Mouse (Mus musculus) midbrain, postnatal 0 days (tissue): Measurements from ENCODE around the gene Anapc15-ps. TPM values are rescaled to one million over a fixed set of nuclear protein-coding genes. Genes with fewer than 3 reads are reported as not detected.
A peak's percentile ranks its signal among the peaks of the same experiment; 100 is the strongest.

Experiments used
- ATAC-seq: fragments of 200-750 bp; cut with Nextera tagmentation; 2 replicates; pipeline ENCODE4 v1.8.0; 2017; ENCODE audit warnings: moderate number of reproducible peaks, mild to moderate bottlenecking, moderate TSS enrichment, moderate library complexity; ENCODE audit not compliant: low FRiP score
- DNase-seq: peaks from one replicate; pipeline ENCODE4 v3.0.0-alpha.2; 2015; ENCODE audit warnings: low spot score
- H3K27ac ChIP-seq: fragments of 300-500 bp; sonication (generic); 2 replicates; pipeline ENCODE4 v1.5.1; 2014; ENCODE audit warnings: low read depth, mild to moderate bottlenecking, low read length, mixed read lengths
- H3K27me3 ChIP-seq: fragments of 300-500 bp; sonication (generic); 2 replicates; pipeline ENCODE4 v1.6.1; 2014; ENCODE audit warnings: low read length, control low read depth, mixed read lengths; ENCODE audit not compliant: insufficient read depth
- H3K36me3 ChIP-seq: fragments of 300-500 bp; sonication (generic); 2 replicates; pipeline ENCODE4 v1.6.1; 2014; ENCODE audit warnings: low read length, control low read depth, mixed read lengths; ENCODE audit not compliant: insufficient read depth
- H3K4me1 ChIP-seq: fragments of 300-500 bp; sonication (generic); 2 replicates; pipeline ENCODE4 v1.6.1; 2014; ENCODE audit warnings: mild to moderate bottlenecking, control low read depth, antibody characterized with exemption, low read length, mixed read lengths; ENCODE audit not compliant: insufficient read depth
- H3K4me2 ChIP-seq: fragments of 300-500 bp; sonication (generic); 2 replicates; pipeline ENCODE4 v1.6.1; 2014; ENCODE audit warnings: low read depth, mild to moderate bottlenecking, low read length, mixed read lengths; ENCODE audit not compliant: poor library complexity, severe bottlenecking
- H3K4me3 ChIP-seq: fragments of 300-500 bp; sonication (generic); 2 replicates; pipeline ENCODE4 v1.5.1; 2014; ENCODE audit warnings: low read depth, mild to moderate bottlenecking, low read length, moderate library complexity
- H3K9ac ChIP-seq: fragments of 300-500 bp; sonication (generic); replicated peaks from 2 replicates; pipeline ENCODE4 v1.6.1; 2014; ENCODE audit warnings: mild to moderate bottlenecking, low read length, moderate library complexity, mixed read lengths; ENCODE audit not compliant: poor library complexity, severe bottlenecking
- H3K9me3 ChIP-seq: fragments of 300-500 bp; sonication (generic); 2 replicates; pipeline ENCODE4 v1.6.1; 2016; ENCODE audit warnings: low read length, control low read depth
- CTCF ChIP-seq: IDR thresholded peaks from 2 replicates; pipeline ENCODE4 v1.5.1; 2016; ENCODE audit warnings: antibody characterized with exemption, mild to moderate bottlenecking
- WGBS: fragments of 180-500 bp; shearing (Covaris S2); extraction: QIAGEN DNeasy Blood & Tissue Kit; methylation state at CpG from one replicate; pipeline ENCODE4 v1.1.7; 2014; 5-methylcytosine and 5-hydroxymethylcytosine counted together
- polyA plus RNA-seq: library from polyadenylated mRNA; unstranded; fragments of >200 nt; fragmentation: Nextera tagmentation; extraction: Ambion mirVana; gene quantifications from 2 replicates; pipeline ENCODE4 v1.2.1, GENCODE M21; 2015
- total RNA-seq: library from RNA; depleted of rRNA; stranded (reverse); fragments of >200 nt; gene quantifications from 2 replicates; pipeline ENCODE4 v1.2.3, GENCODE M21; 2014

Anapc15-ps gene
- total and polyA plus RNA-seq, 2 experiments from 2014 or later, result not detected

DNA sequence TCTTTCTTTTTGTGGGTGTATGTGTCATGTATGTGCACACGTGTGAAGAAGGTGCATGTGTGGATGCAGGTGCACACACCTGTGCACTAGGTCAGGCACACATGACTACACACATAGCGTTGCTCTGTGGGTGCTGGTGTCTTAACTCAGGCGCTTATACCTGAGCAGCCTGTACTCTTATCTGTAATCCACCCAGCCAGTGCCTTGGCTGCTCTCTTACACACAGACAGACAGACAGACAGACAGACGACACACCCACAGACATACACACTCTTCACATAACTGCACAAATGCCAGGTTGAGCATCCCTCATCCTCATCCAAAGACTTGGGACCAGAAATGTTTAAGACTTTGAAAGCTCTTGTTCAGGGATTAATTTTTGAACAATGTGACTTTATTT is 12.8 kb upstream of the Anapc15-ps start:
- ATAC-seq, result no peak
- Histone ChIP-seq H3K27ac (no peak overlapping the region), H3K4me2 (no peak overlapping the region), H3K4me3 (no peak overlapping the region), H3K36me3 (no peaks in the 10 kb centered on the region), H3K27me3 (no peaks in the 10 kb centered on the region), H3K4me1 (no peaks in the 10 kb centered on the region), H3K9me3 (no peaks in the 10 kb centered on the region), H3K9ac (no peak overlapping the region)
- TF ChIP-seq CTCF, result no peak
- DNase-seq, result no peak
- WGBS, result 92% methylated on average over 4 of the region's 4 CpGs

- H3K27me3 ChIP-seq, result no peaks in the 10 kb centered on the region
- no peaks in the 10 kb centered on the region for H3K36me3 ChIP-seq
- ATAC-seq (peak; percentile 82), DNase-seq (peak; percentile 78)
- no peak overlapping the region for H3K4me2 ChIP-seq
- H3K4me1 ChIP-seq, result no peaks in the 10 kb centered on the region; the same call in none of the 2 replicates
- no peaks in the 10 kb centered on the region for H3K9me3 ChIP-seq
- WGBS, result 18% methylated on average over 15 of the region's 15 CpGs
- 0 out of 2 replicates have a peak overlapping the region, but pooled peaks have one; percentile 38 for H3K27ac ChIP-seq
- no peak overlapping the region for H3K4me3 ChIP-seq
- H3K9ac ChIP-seq, result no peak overlapping the region
- peak; percentile 53 for TF ChIP-seq CTCF
Measured at GRCm38 (mm10) chr10:95684782-95685555, 11.7 kb upstream of the Anapc15-ps start.

GRCm38 (mm10) chr10:95684250-95684649 is 11.0 kb upstream of the Anapc15-ps start:
- Histone ChIP-seq H3K27ac (no peak overlapping the region), H3K4me3 (no peak overlapping the region)

GRCm38 (mm10) chr10:95683735-95684134 is 10.5 kb upstream of the Anapc15-ps start:
- Histone ChIP-seq H3K9me3 (no peaks in the 10 kb centered on the region), H3K36me3 (no peaks in the 10 kb centered on the region), H3K27ac (no peak overlapping the region), H3K27me3 (no peaks in the 10 kb centered on the region), H3K9ac (no peak overlapping the region), H3K4me1 (no peaks in the 10 kb centered on the region; the same call in none of the 2 replicates), H3K4me3 (no peak overlapping the region), H3K4me2 (no peak overlapping the region)
- no peak for DNase-seq
- ATAC-seq, result no peak
- 98% methylated on average over 3 of the region's 3 CpGs for WGBS
- TF ChIP-seq CTCF, result no peak

More at GRCm38 (mm10) chr10:95684250-95684649, 11.0 kb upstream of the Anapc15-ps start:
- no peak for ATAC-seq
- no peak for DNase-seq
- no peak overlapping the region for H3K4me2 ChIP-seq
- no peaks in the 10 kb centered on the region for H3K36me3 ChIP-seq
- no peaks in the 10 kb centered on the region for H3K9me3 ChIP-seq
- TF ChIP-seq CTCF, result no peak
- H3K27me3 ChIP-seq, result no peaks in the 10 kb centered on the region
- no peak overlapping the region for H3K9ac ChIP-seq
- H3K4me1 ChIP-seq, result no peaks in the 10 kb centered on the region; the same call in none of the 2 replicates
- WGBS, result 92% methylated on average over 4 of the region's 4 CpGs

DNA sequence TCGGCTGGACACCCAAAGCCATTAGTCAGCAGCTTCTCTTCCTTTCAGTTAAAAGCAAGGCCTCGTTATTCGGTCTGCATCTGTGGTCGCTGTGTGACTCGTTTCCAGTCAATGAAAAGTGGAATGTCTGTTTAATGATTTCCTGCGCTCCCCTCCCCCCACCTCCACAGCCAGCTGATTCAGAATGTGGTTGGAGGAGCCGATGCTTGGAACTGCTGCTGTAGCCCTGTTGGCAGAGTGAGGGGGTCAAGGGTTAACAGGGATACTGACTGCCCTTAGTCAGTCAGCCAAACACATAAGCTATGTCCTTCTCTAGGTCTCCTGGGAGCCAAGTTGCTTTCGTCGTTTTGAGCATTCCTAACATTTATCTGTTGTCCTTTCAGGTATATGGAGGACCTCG is 9.7 kb upstream of the Anapc15-ps start:
- Histone ChIP-seq H3K4me3 (no peak overlapping the region), H3K4me1 (no peaks in the 10 kb centered on the region; the same call in none of the 2 replicates), H3K27ac (no peak overlapping the region), H3K4me2 (no peak overlapping the region), H3K27me3 (no peaks in the 10 kb centered on the region), H3K36me3 (no peaks in the 10 kb centered on the region), H3K9ac (no peak overlapping the region), H3K9me3 (no peaks in the 10 kb centered on the region)
- ATAC-seq, result no peak
- WGBS, result 80% methylated on average over 10 of the region's 10 CpGs
- TF ChIP-seq CTCF, result no peak
- DNase-seq, result no peak

DNA sequence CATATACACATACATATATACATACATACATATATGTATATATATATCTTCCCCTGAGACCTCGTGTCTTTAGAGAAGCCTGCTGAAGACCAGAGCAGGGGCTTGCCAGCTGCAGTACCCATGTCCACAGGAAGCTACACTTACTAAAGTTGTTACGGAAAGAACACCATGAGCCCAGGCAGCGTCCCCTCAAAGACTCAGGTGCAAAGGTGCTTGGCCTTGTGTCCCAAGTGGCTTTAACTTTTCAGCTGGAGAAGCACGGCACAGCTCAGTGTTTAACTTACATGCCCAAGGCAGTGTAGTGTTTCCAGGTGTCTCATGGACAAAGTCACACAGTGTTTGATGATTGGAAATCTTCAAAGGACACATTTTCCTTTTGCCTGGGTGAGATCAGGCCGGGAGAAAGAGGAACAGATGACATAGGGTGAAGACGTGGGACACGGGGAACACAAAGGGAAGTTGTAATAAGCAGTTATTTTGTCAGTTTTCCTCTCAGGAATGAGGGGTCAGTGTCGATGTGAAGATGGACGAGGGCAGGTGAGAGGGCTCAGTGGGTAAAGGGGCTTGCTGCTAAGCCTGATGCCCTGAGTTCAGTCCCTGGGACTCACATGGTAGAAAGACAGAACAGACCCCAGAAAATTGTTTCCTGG is 9.0 kb upstream of the Anapc15-ps start:
- Histone ChIP-seq H3K4me1 (no peaks in the 10 kb centered on the region; the same call in none of the 2 replicates), H3K4me2 (no peak overlapping the region), H3K9me3 (no peaks in the 10 kb centered on the region), H3K36me3 (no peaks in the 10 kb centered on the region), H3K4me3 (no peak overlapping the region), H3K27me3 (no peaks in the 10 kb centered on the region), H3K9ac (no peak overlapping the region), H3K27ac (no peak overlapping the region)
- DNase-seq (no peak), ATAC-seq (no peak)
- TF ChIP-seq CTCF, result no peak
- WGBS, result 85% methylated on average over 9 of the region's 9 CpGs
